Mouse (Mus musculus): ENCODE data around the gene Teddm2.

Teddm2 gene

DNA sequence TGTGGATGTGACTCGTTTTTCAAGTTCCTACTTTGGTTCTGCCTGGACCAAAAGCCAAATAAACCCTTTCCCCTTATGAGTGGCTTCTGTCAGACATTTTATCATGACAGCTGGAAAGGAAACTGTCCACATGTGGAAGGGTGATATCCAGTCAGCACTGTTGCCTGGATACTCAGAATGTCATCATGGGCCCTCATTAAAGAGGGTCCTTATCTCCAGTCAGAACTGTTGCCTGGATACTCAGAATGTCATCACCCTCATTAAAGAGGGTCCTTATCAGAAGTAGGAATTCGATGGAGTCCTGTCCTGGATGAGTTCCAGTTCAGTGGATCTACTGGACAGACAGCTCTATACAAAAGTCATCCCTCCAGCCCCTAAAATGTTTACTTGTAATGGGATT is 85.8 kb downstream of the Teddm2 start:
- DNase-seq, result no peak

DNA sequence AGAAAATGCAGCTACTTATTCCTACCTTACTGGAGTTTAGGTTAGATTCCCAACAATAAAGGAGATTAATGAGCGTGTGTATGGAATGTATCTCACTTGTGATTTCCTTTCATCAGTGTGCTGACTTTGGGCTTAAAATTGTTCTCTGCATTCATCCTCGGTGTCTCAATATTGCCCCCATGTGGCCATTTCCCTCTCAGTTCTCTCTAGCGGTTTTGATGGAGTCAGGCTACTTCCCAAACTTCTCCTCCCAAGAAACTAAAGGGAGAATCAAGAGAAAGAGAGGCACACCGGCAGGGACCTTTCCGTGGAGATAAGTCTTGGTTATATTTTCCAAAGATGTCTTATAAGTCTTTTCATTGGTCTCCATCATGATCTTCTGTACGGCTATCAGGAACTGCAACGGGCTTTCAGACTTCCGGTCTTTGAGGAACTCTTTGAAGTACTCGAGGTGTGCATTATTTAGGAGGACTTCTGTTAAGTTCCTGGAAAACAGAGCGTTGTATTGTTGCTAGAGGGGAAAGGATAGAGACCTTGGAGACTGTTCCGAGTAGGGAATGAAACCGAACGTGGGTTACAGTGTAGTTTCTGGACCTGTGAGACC is 92.5 kb downstream of the Teddm2 start:
- peak; percentile 46 to 60 for DNase-seq

DNA sequence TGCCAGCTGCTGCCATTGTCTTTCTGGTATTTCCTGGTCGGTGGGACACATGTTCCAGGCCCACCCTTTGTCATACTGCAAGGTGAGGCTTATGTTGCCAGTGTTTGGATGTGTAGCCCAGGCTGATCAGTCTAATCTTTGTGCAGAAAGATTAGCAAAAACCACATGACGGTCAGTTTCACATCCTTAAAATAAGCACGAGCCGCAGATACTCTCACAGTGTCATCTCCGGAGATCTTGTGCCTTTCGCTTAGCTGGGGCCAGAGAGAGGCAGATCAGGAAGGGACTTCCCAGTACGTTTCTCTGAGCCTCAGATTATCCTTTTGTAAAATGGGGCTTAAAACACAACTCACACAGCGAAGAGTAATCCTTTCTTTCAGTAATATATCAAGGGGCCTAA is 96.5 kb downstream of the Teddm2 start:
- DNase-seq, result no peak

DNA sequence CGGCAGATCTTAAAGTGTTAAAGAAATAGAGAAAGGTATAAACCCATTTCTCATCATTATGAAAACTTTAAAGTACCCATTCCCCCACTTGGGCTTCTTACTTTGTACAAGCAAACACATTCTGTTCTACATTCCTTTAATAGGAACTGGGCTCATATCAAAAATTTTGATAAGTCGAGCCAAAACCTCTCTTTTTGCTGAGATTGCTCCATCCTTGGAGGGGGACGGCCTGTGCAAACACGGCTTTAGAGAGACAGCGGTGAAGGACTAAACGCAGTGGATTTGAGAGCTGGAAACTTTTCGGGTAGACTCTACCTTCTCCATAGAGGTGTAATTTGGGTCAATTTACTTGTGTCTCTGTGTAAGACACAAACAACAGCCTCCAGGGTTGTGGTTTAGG is 97.3 kb downstream of the Teddm2 start:
- no peak for DNase-seq

Measured in thymus, postnatal 36 days (tissue).